Mouse (Mus musculus) liver, embryonic 14.5 days (tissue): Measurements from ENCODE around the gene Oxnad1. TPM values are rescaled to one million over a fixed set of nuclear protein-coding genes. Genes with fewer than 3 reads are reported as not detected.

Experiments
- ATAC-seq: fragments of 200-750 bp; cut with Nextera tagmentation; 2 replicates; pipeline ENCODE4 v1.8.0; 2017; ENCODE audit warnings: moderate number of reproducible peaks, mild to moderate bottlenecking, moderate library complexity; ENCODE audit not compliant: insufficient read depth
- DNase-seq, 3 experiments: peaks; one replicate each; pipeline ENCODE4 v3.0.0-alpha.2; 2012 to 2013; ENCODE audit warnings: low read depth in 3 of 3, low spot score in 3 of 3
- H3K27ac ChIP-seq: fragments of 300-500 bp; sonication (generic); 2 replicates; pipeline ENCODE4 v1.5.1; 2014; ENCODE audit warnings: moderate library complexity, mild to moderate bottlenecking, control low read depth, inconsistent platforms
- H3K27me3 ChIP-seq: fragments of 300-500 bp; sonication (generic); 2 replicates; pipeline ENCODE4 v1.6.1; 2014; ENCODE audit warnings: mild to moderate bottlenecking, low read length, moderate library complexity; ENCODE audit not compliant: control insufficient read depth, insufficient read depth
- H3K36me3 ChIP-seq: fragments of 300-500 bp; sonication (generic); replicated peaks from 2 replicates; pipeline ENCODE4 v1.6.1; 2014; ENCODE audit warnings: low read depth; ENCODE audit not compliant: control insufficient read depth, insufficient read depth
- H3K4me1 ChIP-seq, 2 experiments: fragments of 200-500 bp in 1 of 2; fragments of 300-500 bp in 1 of 2; sonication (generic) in 1 of 2; replicated peaks; 2 replicates each; pipeline ENCODE4 v1.6.1; 2012 to 2014; ENCODE audit warnings: antibody characterized with exemption in 1 of 2, inconsistent platforms in 1 of 2, low read length in 1 of 2; ENCODE audit not compliant: control insufficient read depth in 2 of 2, insufficient read depth in 2 of 2
- H3K4me2 ChIP-seq: fragments of 300-500 bp; sonication (generic); 2 replicates; pipeline ENCODE4 v1.6.1; 2014; ENCODE audit warnings: low read depth, mild to moderate bottlenecking, control low read depth, moderate library complexity
- H3K4me3 ChIP-seq, 2 experiments: fragments of 200-500 bp in 1 of 2; fragments of 300-500 bp in 1 of 2; sonication (generic) in 1 of 2; 2 replicates each; pipeline ENCODE4 v1.5.1; 2012 to 2014; ENCODE audit warnings: low read depth in 2 of 2, low read length in 2 of 2, mild to moderate bottlenecking in 2 of 2, control low read depth in 1 of 2, inconsistent platforms in 1 of 2, moderate library complexity in 1 of 2; ENCODE audit not compliant: insufficient read depth in 1 of 2
- H3K9ac ChIP-seq: fragments of 300-500 bp; sonication (generic); replicated peaks from 2 replicates; pipeline ENCODE4 v1.6.1; 2014; ENCODE audit warnings: mild to moderate bottlenecking, control low read depth, moderate library complexity
- H3K9me3 ChIP-seq: fragments of 300-500 bp; sonication (generic); 2 replicates; pipeline ENCODE4 v1.6.1; 2016; ENCODE audit warnings: low read length, mixed read lengths; ENCODE audit not compliant: control insufficient read depth
- CTCF ChIP-seq: IDR thresholded peaks from 2 replicates; pipeline ENCODE4 v1.5.1; 2016; ENCODE audit warnings: antibody characterized with exemption, low read depth, control low read depth
- EP300 ChIP-seq: IDR thresholded peaks from 2 replicates; pipeline ENCODE4 v1.6.1; 2016; ENCODE audit warnings: antibody characterized with exemption, low read depth
- WGBS: fragments of 180-500 bp; shearing (Covaris S2); extraction: QIAGEN DNeasy Blood & Tissue Kit; methylation state at CpG from one replicate; pipeline ENCODE4 v1.1.7; 2014; ENCODE audit not compliant: insufficient replicate concordance; 5-methylcytosine and 5-hydroxymethylcytosine counted together
- polyA plus RNA-seq, 2 experiments: library from polyadenylated mRNA; depleted of rRNA in 1 of 2; stranded (reverse) in 1 of 2; unstranded in 1 of 2; fragments of >200 nt; fragmentation: Nextera tagmentation in 1 of 2; extraction: Ambion mirVana in 1 of 2; gene quantifications; 2 replicates each; pipeline versions ENCODE4 v1.2.1 to v1.2.3; 2012 to 2014

The Oxnad1 gene
- polyA plus RNA-seq, 2 experiments = 12.9 to 14.2 TPM

GRCm38 (mm10) chr14:32057664-32058063 lies 27.5 kb upstream of the Oxnad1 start:
- no peak overlapping the region for H3K4me3 ChIP-seq
- no peaks in the 10 kb centered on the region for H3K36me3 ChIP-seq
- no peak overlapping the region for H3K4me2 ChIP-seq
- H3K9ac ChIP-seq = no peak overlapping the region
- 51% methylated on average over 4 of the region's 4 CpGs for WGBS
- peaks cover 0 to 9% of the 10 kb centered on the region in 2 experiments; a peak in 2 of 4 replicates for H3K4me1 ChIP-seq
- DNase-seq (no peak), ATAC-seq (no peak)
- no peaks in the 10 kb centered on the region for H3K27me3 ChIP-seq
- H3K27ac ChIP-seq = no peak overlapping the region
- H3K9me3 ChIP-seq = no peaks in the 10 kb centered on the region
- TF ChIP-seq EP300 (no peak), CTCF (no peak)

DNA sequence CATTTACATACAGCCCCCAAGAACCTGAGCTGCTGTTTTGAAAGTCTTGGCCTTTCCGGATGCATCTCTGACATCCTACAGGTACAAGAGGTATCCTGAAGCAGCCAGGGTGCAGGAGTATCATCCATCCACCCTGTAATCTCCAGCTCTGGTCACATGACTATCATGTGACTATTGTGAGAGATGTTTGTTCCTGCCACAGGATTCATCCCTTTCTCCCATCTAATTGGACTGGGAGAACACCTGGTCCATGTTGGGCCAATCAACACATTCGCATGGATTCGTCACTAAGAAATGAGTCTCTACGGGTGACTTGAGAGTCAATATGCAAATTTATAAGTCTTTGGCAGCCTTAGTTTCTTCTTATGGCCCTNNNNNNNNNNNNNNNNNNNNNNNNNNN lies 23.8 kb upstream of the Oxnad1 start:
- H3K27ac ChIP-seq = no peak overlapping the region
- no peak overlapping the region for H3K9ac ChIP-seq
- H3K27me3 ChIP-seq = no peaks in the 10 kb centered on the region
- H3K4me1 ChIP-seq = peaks cover 0 to 3% of the 10 kb centered on the region in 2 experiments; a peak in 1 of 4 replicates
- ATAC-seq = no peak
- WGBS = 74% methylated on average over 4 of the region's 4 CpGs
- H3K4me3 ChIP-seq = no peak overlapping the region
- H3K4me2 ChIP-seq = no peak overlapping the region
- TF ChIP-seq CTCF = no peak
- no peak for TF ChIP-seq EP300
- H3K9me3 ChIP-seq = no peaks in the 10 kb centered on the region
- no peaks in the 10 kb centered on the region for H3K36me3 ChIP-seq
- no peak for DNase-seq

GRCm38 (mm10) chr14:32072807-32073206 lies 12.4 kb upstream of the Oxnad1 start:
- ATAC-seq (no peak), DNase-seq (no peak)
- no peaks in the 10 kb centered on the region for H3K9me3 ChIP-seq
- H3K4me1 ChIP-seq = no peaks in the 10 kb centered on the region; a peak in 1 of 4 replicates
- H3K4me2 ChIP-seq = no peak overlapping the region
- H3K36me3 ChIP-seq = no peaks in the 10 kb centered on the region
- H3K4me3 ChIP-seq = no peak overlapping the region
- no peak overlapping the region for H3K9ac ChIP-seq
- TF ChIP-seq CTCF = no peak
- no peak for TF ChIP-seq EP300
- no peaks in the 10 kb centered on the region for H3K27me3 ChIP-seq
- H3K27ac ChIP-seq = no peak overlapping the region

DNA sequence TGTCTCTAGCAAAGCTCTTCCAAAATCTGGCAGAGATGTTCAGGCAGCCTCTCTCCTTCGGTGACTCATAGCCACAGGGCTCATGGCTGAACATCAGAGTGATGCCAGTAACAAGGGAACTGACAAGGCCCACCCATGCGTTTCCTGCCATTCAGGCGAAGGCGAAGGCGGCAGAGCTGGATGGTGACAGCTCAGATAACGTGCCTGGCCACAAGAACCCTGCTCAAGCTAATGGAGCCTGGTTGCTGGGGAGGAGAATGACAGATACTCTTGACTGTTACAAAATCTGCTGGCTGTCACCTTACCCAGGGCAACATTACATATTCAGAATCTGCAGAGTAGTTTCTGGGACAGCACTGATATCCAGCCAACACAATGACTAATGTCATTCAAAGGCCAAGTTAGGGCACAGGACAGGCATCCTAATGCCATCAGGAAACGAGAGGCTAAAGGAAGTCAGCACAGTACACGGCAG lies 11.9 kb upstream of the Oxnad1 start:
- 16% methylated on average over 8 of the region's 8 CpGs for WGBS

GRCm38 (mm10) chr14:32073901-32074300 lies 11.3 kb upstream of the Oxnad1 start:
- H3K36me3 ChIP-seq = no peaks in the 10 kb centered on the region
- TF ChIP-seq CTCF = no peak
- TF ChIP-seq EP300 = no peak
- H3K9me3 ChIP-seq = no peaks in the 10 kb centered on the region
- no peaks in the 10 kb centered on the region for H3K27me3 ChIP-seq
- DNase-seq (no peak), ATAC-seq (no peak)
- H3K4me2 ChIP-seq = no peak overlapping the region
- H3K4me1 ChIP-seq = no peaks in the 10 kb centered on the region; a peak in 1 of 4 replicates
- H3K9ac ChIP-seq = no peak overlapping the region
- no peak overlapping the region for H3K27ac ChIP-seq
- 58% methylated on average over 7 of the region's 7 CpGs for WGBS
- H3K4me3 ChIP-seq = no peak overlapping the region

More for the DNA sequence above, 11.9 kb upstream of the Oxnad1 start:
- Histone ChIP-seq H3K4me2 (no peak overlapping the region), H3K4me1 (no peaks in the 10 kb centered on the region; a peak in 1 of 4 replicates), H3K9me3 (no peaks in the 10 kb centered on the region), H3K9ac (no peak overlapping the region), H3K27ac (no peak overlapping the region), H3K36me3 (no peaks in the 10 kb centered on the region), H3K4me3 (no peak overlapping the region), H3K27me3 (no peaks in the 10 kb centered on the region)
- ATAC-seq (no peak), DNase-seq (no peak)
- no peak for TF ChIP-seq EP300
